11 mouse cellular contexts compared by ENCODE assay signal in genomic region chr1:191180397-191180796, GRCm38 (mm10). TPM values are rescaled to one million over a fixed set of nuclear protein-coding genes. Genes with fewer than 3 reads are reported as not detected.
DNase-seq lines count a peak whose midpoint lies in the region; ATAC-seq lines count a peak whose summit lies in the region.
"Had no signal": no experiment of that assay in that cellular context is flagged by ENCODE, and none has a peak within 500 bp of the region (broad histone marks: within the 10 kb centered on the region; RNA-seq: fewer than 3 reads in every experiment).

No protein-coding gene starts in this region.

- no peaks in the 10 kb centered on the region for H3K36me3 ChIP-seq in limb, embryonic 12.5 days
- no peaks in the 10 kb centered on the region for H3K36me3 ChIP-seq in limb, embryonic 10.5 days
- H3K36me3 ChIP-seq in intestine, embryonic 14.5 days (ENCODE audit: control insufficient read depth, insufficient read depth, low read length) = no peaks in the 10 kb centered on the region
- no peaks in the 10 kb centered on the region for H3K36me3 ChIP-seq in midbrain, embryonic 16.5 days (ENCODE audit: control insufficient read depth, insufficient read depth, low read length)
- H3K36me3 ChIP-seq: midbrain, embryonic 13.5 days had no signal

- H3K9ac ChIP-seq in limb, embryonic 12.5 days (replicated peaks) = no peak overlapping the region
- H3K9ac ChIP-seq in intestine, embryonic 14.5 days (ENCODE audit: low read length) = no peak overlapping the region
- no peak overlapping the region for H3K9ac ChIP-seq in midbrain, embryonic 16.5 days (ENCODE audit: low read depth, low read length)
- H3K9ac ChIP-seq: midbrain, embryonic 13.5 days had no signal

- 0 out of 2 replicates have a peak overlapping the region, but pooled peaks have one; percentile 17 for H3K4me2 ChIP-seq in limb, embryonic 12.5 days
- peak overlapping the region; percentile 1; the same call in 1 of the 2 replicates for H3K4me2 ChIP-seq in intestine, embryonic 14.5 days (ENCODE audit: low read length)
- H3K4me2 ChIP-seq in midbrain, embryonic 16.5 days (ENCODE audit: low read length) = no peak overlapping the region
- H3K4me2 ChIP-seq: midbrain, embryonic 13.5 days had no signal

- H3K27ac ChIP-seq in limb, embryonic 12.5 days = no peak overlapping the region
- H3K27ac ChIP-seq in limb, embryonic 10.5 days = no peak overlapping the region; the same call in 1 of the 2 replicates
- no peak overlapping the region for H3K27ac ChIP-seq in intestine, embryonic 14.5 days (ENCODE audit: low read depth)
- H3K27ac ChIP-seq in midbrain, embryonic 16.5 days (ENCODE audit: low read length) = no peak overlapping the region
- H3K27ac ChIP-seq: midbrain, embryonic 13.5 days had no signal

- DNase-seq in limb, embryonic 10.5 days (ENCODE audit: low spot score) = no peak
- peak; percentile 10 to 44 for DNase-seq in heart, adult 9 months (ENCODE audit: low spot score in 2 of 2)
- DNase-seq in intestine, embryonic 14.5 days (ENCODE audit: low spot score) = no peak
- DNase-seq in kidney, postnatal 4 days = peak; percentile 29 to 36
- DNase-seq in c-Kit-positive CD71-positive TER-119-positive erythroid progenitor cells, embryonic 14.5 days (ENCODE audit: low spot score) = no peak
- DNase-seq: gastrocnemius, postnatal 10 days; left cerebral cortex, postnatal 4 days; right cerebral cortex, postnatal 25 days had no signal

- 60% methylated on average over 4 of the region's 4 CpGs for WGBS in limb, embryonic 12.5 days
- 72% methylated on average over 4 of the region's 4 CpGs for WGBS in limb, embryonic 10.5 days
- 56% methylated on average over 4 of the region's 4 CpGs for WGBS in intestine, embryonic 14.5 days
- WGBS in midbrain, embryonic 16.5 days = 83% methylated on average over 4 of the region's 4 CpGs

- peaks cover 68% of the 10 kb centered on the region for H3K4me1 ChIP-seq in limb, embryonic 12.5 days (replicated peaks)
- peaks cover 67% of the 10 kb centered on the region for H3K4me1 ChIP-seq in limb, embryonic 10.5 days
- H3K4me1 ChIP-seq in intestine, embryonic 14.5 days (replicated peaks; ENCODE audit: control insufficient read depth, insufficient read depth, low read length) = peaks cover 45% of the 10 kb centered on the region
- H3K4me1 ChIP-seq in midbrain, embryonic 16.5 days (ENCODE audit: control insufficient read depth, insufficient read depth, low read length) = peaks cover 26% of the 10 kb centered on the region

- no peak overlapping the region for H3K4me3 ChIP-seq in limb, embryonic 12.5 days (replicated peaks)
- no peak overlapping the region for H3K4me3 ChIP-seq in limb, embryonic 10.5 days
- no peak overlapping the region for H3K4me3 ChIP-seq in intestine, embryonic 14.5 days (ENCODE audit: low read depth, low read length)
- H3K4me3 ChIP-seq in midbrain, embryonic 16.5 days (ENCODE audit: low read depth, low read length) = no peak overlapping the region
- H3K4me3 ChIP-seq: midbrain, embryonic 13.5 days had no signal

- H3K27me3 ChIP-seq in limb, embryonic 12.5 days = peaks cover 60% of the 10 kb centered on the region
- H3K27me3 ChIP-seq in limb, embryonic 10.5 days (ENCODE audit: low read depth, poor library complexity, severe bottlenecking) = peaks cover 52% of the 10 kb centered on the region
- H3K27me3 ChIP-seq in intestine, embryonic 14.5 days (replicated peaks; ENCODE audit: control insufficient read depth, insufficient read depth, low read length) = peaks cover 27% of the 10 kb centered on the region
- H3K27me3 ChIP-seq in midbrain, embryonic 16.5 days (ENCODE audit: control insufficient read depth, insufficient read depth, low read depth, low read length) = peaks cover 36% of the 10 kb centered on the region

- H3K9me3 ChIP-seq in limb, embryonic 12.5 days = no peaks in the 10 kb centered on the region
- no peaks in the 10 kb centered on the region for H3K9me3 ChIP-seq in limb, embryonic 10.5 days (replicated peaks)
- H3K9me3 ChIP-seq in intestine, embryonic 14.5 days (ENCODE audit: control insufficient read depth, low read length) = no peaks in the 10 kb centered on the region
- no peaks in the 10 kb centered on the region for H3K9me3 ChIP-seq in midbrain, embryonic 16.5 days (replicated peaks; ENCODE audit: control insufficient read depth, low read length, poor library complexity, severe bottlenecking)
- H3K9me3 ChIP-seq: midbrain, embryonic 13.5 days had no signal

- ATAC-seq in limb, embryonic 12.5 days (ENCODE audit: insufficient number of reproducible peaks, insufficient read depth, low FRiP score, low TSS enrichment, low read depth) = no peak
- no peak for ATAC-seq in intestine, embryonic 14.5 days (replicated peaks; ENCODE audit: low FRiP score, low TSS enrichment, low read depth)
- no peak for ATAC-seq in midbrain, embryonic 16.5 days
- ATAC-seq: midbrain, embryonic 13.5 days had no signal

RNA-seq across cellular contexts. Expression of gene Fam71a, which starts 15.8 kb away (rescaled TPM):
- polyA plus RNA-seq in limb, embryonic 12.5 days (2016; fragmentation: Nextera tagmentation; extraction: Ambion mirVana) = not detected in 2 replicates
- not detected in 2 replicates for polyA plus RNA-seq in limb, embryonic 10.5 days (2016; fragmentation: Nextera tagmentation; extraction: Ambion mirVana)
- not detected in 2 replicates for polyA plus RNA-seq in intestine, embryonic 14.5 days (2014; fragmentation: Nextera tagmentation; extraction: Ambion mirVana)
- not detected in 2 replicates for polyA plus RNA-seq in midbrain, embryonic 16.5 days (2015; fragmentation: Nextera tagmentation; extraction: Ambion mirVana)
- polyA plus RNA-seq: midbrain, embryonic 13.5 days had no signal

RNA-seq across cellular contexts. Expression of gene Atf3, which starts 37.4 kb away (rescaled TPM):
- 1.9 and 2.9 TPM in 2 replicates for polyA plus RNA-seq in limb, embryonic 12.5 days (2016; fragmentation: Nextera tagmentation; extraction: Ambion mirVana)
- polyA plus RNA-seq in limb, embryonic 10.5 days (2016; fragmentation: Nextera tagmentation; extraction: Ambion mirVana) = 1.8 and 2.8 TPM in 2 replicates
- 4.4 and 4.9 TPM in 2 replicates for polyA plus RNA-seq in intestine, embryonic 14.5 days (2014; fragmentation: Nextera tagmentation; extraction: Ambion mirVana)
- 1.2 and 1.6 TPM in 2 replicates for polyA plus RNA-seq in midbrain, embryonic 16.5 days (2015; fragmentation: Nextera tagmentation; extraction: Ambion mirVana)

Comparison
In these comparisons a context has a peak if more than half of its experiments do, and no peak if none do; other contexts are left out.
1. DNase-seq: peak in heart, adult 9 months (2 of 2) and kidney, postnatal 4 days (2 of 2); none in limb, embryonic 10.5 days (single experiment), intestine, embryonic 14.5 days (single experiment) and c-Kit-positive CD71-positive TER-119-positive erythroid progenitor cells, embryonic 14.5 days (single experiment).